Mouse (Mus musculus): ENCODE data around the gene Spag9. TPM values are rescaled to one million over a fixed set of nuclear protein-coding genes. Genes with fewer than 3 reads are reported as not detected.
A peak's percentile ranks its signal among the peaks of the same experiment; 100 is the strongest.
"Not testable (repeated sequence)": the region's sequence is repeated elsewhere in the genome, so short reads cannot be mapped to it uniquely, and the experiment has no call there.

The Spag9 gene
- polyA plus RNA-seq, 1 experiment from 2014 or later: 86.6 TPM

- 92% methylated on average over 4 of the region's 4 CpGs for WGBS
- no peaks in the 10 kb centered on the region for H3K4me1 ChIP-seq (ENCODE audit: control insufficient read depth, insufficient read depth, low read length)
Measured at GRCm38 (mm10) chr11:94026289-94026688, 30.4 kb downstream of the Spag9 start.

GRCm38 (mm10) chr11:94032084-94032483, 36.2 kb downstream of the Spag9 start:
- no peaks in the 10 kb centered on the region for H3K9me3 ChIP-seq (ENCODE audit: control insufficient read depth, low read length)
- H3K4me1 ChIP-seq (ENCODE audit: control insufficient read depth, insufficient read depth, low read length): no peaks in the 10 kb centered on the region
- H3K27me3 ChIP-seq (ENCODE audit: control insufficient read depth, insufficient read depth, low read length): no peaks in the 10 kb centered on the region
- H3K4me2 ChIP-seq (ENCODE audit: low read depth): no peak overlapping the region
- DNase-seq (ENCODE audit: low spot score) (no peak), ATAC-seq (ENCODE audit: insufficient read depth, low FRiP score, low TSS enrichment) (no peak)
- no peak overlapping the region for H3K4me3 ChIP-seq (ENCODE audit: low read depth, low read length)
- H3K9ac ChIP-seq (ENCODE audit: low read length): no peak overlapping the region
- H3K27ac ChIP-seq (ENCODE audit: low read depth, low read length): no peak overlapping the region
- WGBS: 90% methylated on average over 4 of the region's 4 CpGs
- H3K36me3 ChIP-seq (ENCODE audit: control insufficient read depth, insufficient read depth, low read length): no peaks in the 10 kb centered on the region

More at GRCm38 (mm10) chr11:94026289-94026688, 30.4 kb downstream of the Spag9 start:
- no peak overlapping the region for H3K27ac ChIP-seq (ENCODE audit: low read depth, low read length)
- H3K36me3 ChIP-seq (ENCODE audit: control insufficient read depth, insufficient read depth, low read length): no peaks in the 10 kb centered on the region
- no peak overlapping the region for H3K4me3 ChIP-seq (ENCODE audit: low read depth, low read length)
- no peak overlapping the region for H3K9ac ChIP-seq (ENCODE audit: low read length)
- no peak overlapping the region for H3K4me2 ChIP-seq (ENCODE audit: low read depth)
- no peaks in the 10 kb centered on the region for H3K27me3 ChIP-seq (ENCODE audit: control insufficient read depth, insufficient read depth, low read length)
- no peaks in the 10 kb centered on the region for H3K9me3 ChIP-seq (ENCODE audit: control insufficient read depth, low read length)
- no peak for ATAC-seq (ENCODE audit: insufficient read depth, low FRiP score, low TSS enrichment)
- DNase-seq (ENCODE audit: low spot score): no peak

- DNase-seq (ENCODE audit: low spot score): no peak
- H3K9ac ChIP-seq (ENCODE audit: low read length): no peak overlapping the region
Measured at GRCm38 (mm10) chr11:94032971-94033370, 37.1 kb downstream of the Spag9 start.

GRCm38 (mm10) chr11:94035974-94036373, 40.1 kb downstream of the Spag9 start:
- whole genome bisulfite sequencing: 42% methylated on average over 2 of the region's 2 CpGs
- no peaks in the 10 kb centered on the region for H3K9me3 ChIP-seq (ENCODE audit: control insufficient read depth, low read length)
- no peak for ATAC-seq (ENCODE audit: insufficient read depth, low FRiP score, low TSS enrichment)

More at GRCm38 (mm10) chr11:94032971-94033370, 37.1 kb downstream of the Spag9 start:
- Histone ChIP-seq H3K9me3 (ENCODE audit: control insufficient read depth, low read length) (no peaks in the 10 kb centered on the region), H3K27me3 (ENCODE audit: control insufficient read depth, insufficient read depth, low read length) (no peaks in the 10 kb centered on the region), H3K4me2 (ENCODE audit: low read depth) (no peak overlapping the region), H3K36me3 (ENCODE audit: control insufficient read depth, insufficient read depth, low read length) (no peaks in the 10 kb centered on the region), H3K4me3 (ENCODE audit: low read depth, low read length) (no peak overlapping the region), H3K27ac (ENCODE audit: low read depth, low read length) (no peak overlapping the region), H3K4me1 (ENCODE audit: control insufficient read depth, insufficient read depth, low read length) (no peaks in the 10 kb centered on the region)
- no peak for ATAC-seq (ENCODE audit: insufficient read depth, low FRiP score, low TSS enrichment)
- WGBS: 77% methylated on average over 2 of the region's 2 CpGs

GRCm38 (mm10) chr11:94041475-94041874, 45.6 kb downstream of the Spag9 start:
- ATAC-seq (ENCODE audit: insufficient read depth, low FRiP score, low TSS enrichment): no peak

More at GRCm38 (mm10) chr11:94035974-94036373, 40.1 kb downstream of the Spag9 start:
- Histone ChIP-seq H3K4me3 (ENCODE audit: low read depth, low read length) (no peak overlapping the region), H3K36me3 (ENCODE audit: control insufficient read depth, insufficient read depth, low read length) (no peaks in the 10 kb centered on the region), H3K4me2 (ENCODE audit: low read depth) (no peak overlapping the region), H3K27ac (ENCODE audit: low read depth, low read length) (no peak overlapping the region), H3K27me3 (ENCODE audit: control insufficient read depth, insufficient read depth, low read length) (no peaks in the 10 kb centered on the region), H3K9ac (ENCODE audit: low read length) (no peak overlapping the region), H3K4me1 (ENCODE audit: control insufficient read depth, insufficient read depth, low read length) (no peaks in the 10 kb centered on the region)
- peak; percentile 25 for DNase-seq (ENCODE audit: low spot score)

GRCm38 (mm10) chr11:94042301-94042700, 46.4 kb downstream of the Spag9 start:
- not testable (repeated sequence) for H3K4me2 ChIP-seq (ENCODE audit: low read depth); H3K4me3 ChIP-seq (ENCODE audit: low read depth, low read length); ATAC-seq (ENCODE audit: insufficient read depth, low FRiP score, low TSS enrichment); H3K27ac ChIP-seq (ENCODE audit: low read depth, low read length); H3K9ac ChIP-seq (ENCODE audit: low read length); H3K27me3 ChIP-seq (ENCODE audit: control insufficient read depth, insufficient read depth, low read length); DNase-seq (ENCODE audit: low spot score); H3K9me3 ChIP-seq (ENCODE audit: control insufficient read depth, low read length); H3K4me1 ChIP-seq (ENCODE audit: control insufficient read depth, insufficient read depth, low read length); H3K36me3 ChIP-seq (ENCODE audit: control insufficient read depth, insufficient read depth, low read length)
- 88% methylated on average over 1 of the region's 1 CpGs for WGBS

More at GRCm38 (mm10) chr11:94041475-94041874, 45.6 kb downstream of the Spag9 start:
- Histone ChIP-seq H3K4me3 (ENCODE audit: low read depth, low read length) (no peak overlapping the region), H3K27me3 (ENCODE audit: control insufficient read depth, insufficient read depth, low read length) (no peaks in the 10 kb centered on the region), H3K9ac (ENCODE audit: low read length) (no peak overlapping the region), H3K4me2 (ENCODE audit: low read depth) (no peak overlapping the region), H3K4me1 (ENCODE audit: control insufficient read depth, insufficient read depth, low read length) (peaks cover under 1% of the 10 kb centered on the region; the same call in 1 of the 2 replicates), H3K27ac (ENCODE audit: low read depth, low read length) (no peak overlapping the region), H3K36me3 (ENCODE audit: control insufficient read depth, insufficient read depth, low read length) (no peaks in the 10 kb centered on the region), H3K9me3 (ENCODE audit: control insufficient read depth, low read length) (no peaks in the 10 kb centered on the region)
- 86% methylated on average over 1 of the region's 1 CpGs for WGBS
- no peak for DNase-seq (ENCODE audit: low spot score)

GRCm38 (mm10) chr11:94043998-94044985, 48.4 kb downstream of the Spag9 start:
- peak; percentile 96 for ATAC-seq (ENCODE audit: insufficient read depth, low FRiP score, low TSS enrichment)
- WGBS: 3% methylated on average over 22 of the region's 22 CpGs

GRCm38 (mm10) chr11:94045016-94045415, 49.1 kb downstream of the Spag9 start:
- ATAC-seq (ENCODE audit: insufficient read depth, low FRiP score, low TSS enrichment) (peak; percentile 71), DNase-seq (ENCODE audit: low spot score) (peak; percentile 70)
- Histone ChIP-seq H3K4me2 (ENCODE audit: low read depth) (peak overlapping the region; percentile 24; the same call in 1 of the 2 replicates), H3K27me3 (ENCODE audit: control insufficient read depth, insufficient read depth, low read length) (no peaks in the 10 kb centered on the region), H3K9ac (ENCODE audit: low read length) (peak overlapping the region; percentile 32; the same call in 1 of the 2 replicates), H3K4me1 (ENCODE audit: control insufficient read depth, insufficient read depth, low read length) (peaks cover 14% of the 10 kb centered on the region; the same call in 1 of the 2 replicates), H3K4me3 (ENCODE audit: low read depth, low read length) (peak overlapping the region; percentile 73), H3K36me3 (ENCODE audit: control insufficient read depth, insufficient read depth, low read length) (peaks cover 3% of the 10 kb centered on the region; the same call in 1 of the 2 replicates), H3K9me3 (ENCODE audit: control insufficient read depth, low read length) (no peaks in the 10 kb centered on the region), H3K27ac (ENCODE audit: low read depth, low read length) (peak overlapping the region; percentile 98; the same call in 1 of the 2 replicates)
- 2% methylated on average over 4 of the region's 4 CpGs for WGBS

More at GRCm38 (mm10) chr11:94043998-94044985, 48.4 kb downstream of the Spag9 start:
- Histone ChIP-seq H3K9ac (ENCODE audit: low read length) (peak overlapping the region; percentile 76), H3K4me2 (ENCODE audit: low read depth) (peak overlapping the region; percentile 55), H3K4me1 (ENCODE audit: control insufficient read depth, insufficient read depth, low read length) (peaks cover 14% of the 10 kb centered on the region; the same call in 1 of the 2 replicates), H3K9me3 (ENCODE audit: control insufficient read depth, low read length) (no peaks in the 10 kb centered on the region), H3K36me3 (ENCODE audit: control insufficient read depth, insufficient read depth, low read length) (no peaks in the 10 kb centered on the region; the same call in 1 of the 2 replicates), H3K27me3 (ENCODE audit: control insufficient read depth, insufficient read depth, low read length) (no peaks in the 10 kb centered on the region), H3K4me3 (ENCODE audit: low read depth, low read length) (peak overlapping the region; percentile 73), H3K27ac (ENCODE audit: low read depth, low read length) (peak overlapping the region; percentile 98)
- peak; percentile 94 for DNase-seq (ENCODE audit: low spot score)
